Mouse (Mus musculus): ENCODE measurements around the gene Tctex1d4. TPM values are rescaled to one million over a fixed set of nuclear protein-coding genes. Genes with fewer than 3 reads are reported as not detected.
A peak's percentile ranks its signal among the peaks of the same experiment; 100 is the strongest.

Tctex1d4 gene
- total RNA-seq, 2 experiments from 2014 or later, result 0.38 TPM; not detected in 1

GRCm38 (mm10) chr4:117105127-117105526 is 21.5 kb upstream of the Tctex1d4 start:
- Histone ChIP-seq H3K4me3 (no peak overlapping the region), H3K27ac (no peak overlapping the region)
- no peak for TF ChIP-seq CTCF (conservative IDR thresholded peaks at IDR 0.05)
- no peak for DNase-seq (ENCODE audit: low spot score in 2 of 2)

DNA sequence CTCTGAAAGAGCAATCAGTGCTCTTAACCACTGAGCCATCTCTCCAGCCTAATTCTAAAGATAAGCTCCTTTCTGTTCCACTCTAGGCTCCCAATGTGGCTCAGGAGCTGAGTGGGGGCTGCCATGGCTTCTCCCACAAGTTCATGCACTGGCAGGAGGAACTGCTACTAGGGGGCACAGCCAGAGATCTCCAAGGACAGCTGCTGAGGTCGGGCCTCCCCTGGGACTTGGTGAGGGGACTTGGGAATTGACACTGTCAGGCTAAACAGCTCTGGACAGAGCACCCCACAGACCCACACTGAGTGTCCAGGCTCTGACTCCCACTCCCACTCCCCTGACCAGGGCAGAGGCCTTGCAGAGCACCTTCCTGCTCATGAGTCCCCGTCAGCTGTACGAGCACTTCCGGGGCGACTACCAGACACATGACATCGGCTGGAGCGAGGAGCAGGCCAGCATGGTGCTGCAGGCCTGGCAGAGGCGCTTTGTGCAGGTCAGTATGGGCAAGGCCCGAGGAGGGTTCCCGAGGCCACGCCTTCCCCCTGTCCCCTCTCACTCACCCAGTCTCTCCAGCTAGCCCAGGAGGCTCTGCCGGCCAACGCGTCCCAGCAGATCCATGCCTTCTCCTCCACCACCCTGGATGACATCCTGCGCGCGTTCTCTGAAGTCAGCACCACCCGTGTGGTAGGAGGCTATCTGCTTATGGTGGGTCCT is 18.6 kb upstream of the Tctex1d4 start:
- no peak overlapping the region for H3K4me3 ChIP-seq
- no peak overlapping the region for H3K27ac ChIP-seq
- DNase-seq (ENCODE audit: low spot score in 2 of 2), result no peak
- TF ChIP-seq CTCF (conservative IDR thresholded peaks at IDR 0.05), result no peak

DNA sequence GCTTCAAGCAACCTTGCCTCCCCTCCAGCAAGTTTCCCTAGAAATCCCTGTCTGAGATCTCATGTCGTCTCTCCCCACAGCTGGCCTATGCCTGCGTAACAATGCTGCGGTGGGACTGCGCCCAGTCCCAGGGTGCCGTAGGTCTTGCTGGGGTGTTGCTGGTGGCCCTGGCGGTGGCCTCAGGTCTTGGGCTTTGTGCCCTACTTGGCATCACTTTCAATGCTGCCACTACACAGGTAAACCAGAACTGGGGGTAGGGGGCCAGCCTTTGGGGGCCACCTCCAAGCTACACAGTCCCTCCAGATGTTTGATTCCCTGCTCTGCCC is 18.1 kb upstream of the Tctex1d4 start:
- DNase-seq (ENCODE audit: low spot score in 2 of 2), result no peak
- TF ChIP-seq CTCF (conservative IDR thresholded peaks at IDR 0.05), result no peak
- no peak overlapping the region for H3K4me3 ChIP-seq
- no peak overlapping the region for H3K27ac ChIP-seq

GRCm38 (mm10) chr4:117109330-117109729 is 17.3 kb upstream of the Tctex1d4 start:
- Histone ChIP-seq H3K27ac (no peak overlapping the region), H3K4me3 (no peak overlapping the region)
- no peak for DNase-seq (ENCODE audit: low spot score in 2 of 2)
- TF ChIP-seq CTCF (conservative IDR thresholded peaks at IDR 0.05), result no peak

GRCm38 (mm10) chr4:117110249-117110648 is 16.3 kb upstream of the Tctex1d4 start:
- H3K27ac ChIP-seq, result no peak overlapping the region
- no peak for DNase-seq (ENCODE audit: low spot score in 2 of 2)
- no peak for TF ChIP-seq CTCF (conservative IDR thresholded peaks at IDR 0.05)
- no peak overlapping the region for H3K4me3 ChIP-seq

DNA sequence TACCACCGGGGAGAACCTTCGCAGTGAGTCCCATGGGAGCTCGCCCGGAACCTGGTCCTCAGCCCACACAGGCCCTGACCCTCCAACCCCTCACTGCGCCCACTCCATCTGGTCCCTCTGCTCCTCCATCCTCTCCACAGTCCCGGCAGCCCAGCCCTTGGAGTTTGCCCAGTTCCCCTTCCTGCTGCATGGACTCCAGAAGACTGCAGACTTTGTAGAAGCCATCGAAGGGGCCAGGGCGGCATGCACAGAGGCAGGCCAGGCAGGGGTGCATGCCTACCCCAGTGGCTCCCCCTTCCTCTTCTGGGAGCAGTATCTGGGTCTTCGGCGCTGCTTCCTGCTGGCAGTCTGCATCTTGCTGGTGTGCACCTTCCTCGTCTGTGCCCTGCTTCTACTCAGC is 15.6 kb upstream of the Tctex1d4 start:
- no peak for TF ChIP-seq CTCF (conservative IDR thresholded peaks at IDR 0.05)
- no peak overlapping the region for H3K27ac ChIP-seq
- DNase-seq (ENCODE audit: low spot score in 2 of 2), result no peak

DNA sequence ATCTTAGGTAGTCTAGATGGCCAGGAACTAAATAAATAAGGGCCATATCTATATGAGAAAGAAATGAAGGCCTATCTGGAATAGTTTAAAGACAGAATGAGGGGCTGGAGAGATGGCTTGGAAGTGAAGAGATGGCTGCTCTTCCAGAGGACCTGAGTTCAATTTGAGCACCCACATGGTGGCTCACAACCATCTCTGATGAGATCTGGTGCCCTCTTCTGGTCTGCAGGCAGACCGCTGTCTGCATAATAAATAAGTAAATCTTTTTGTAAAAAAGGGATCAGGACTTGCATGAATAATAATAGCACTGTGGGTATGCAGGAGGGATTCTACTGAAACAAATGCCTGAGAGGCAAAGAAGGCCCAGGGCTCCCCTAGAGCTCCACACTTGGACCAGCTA is 13.4 kb upstream of the Tctex1d4 start:
- no peak overlapping the region for H3K27ac ChIP-seq
- TF ChIP-seq CTCF (conservative IDR thresholded peaks at IDR 0.05), result peak; percentile 48
- no peak overlapping the region for H3K4me3 ChIP-seq
- no peak for DNase-seq (ENCODE audit: low spot score in 2 of 2)

More for the DNA sequence above, 15.6 kb upstream of the Tctex1d4 start:
- no peak overlapping the region for H3K4me3 ChIP-seq

DNA sequence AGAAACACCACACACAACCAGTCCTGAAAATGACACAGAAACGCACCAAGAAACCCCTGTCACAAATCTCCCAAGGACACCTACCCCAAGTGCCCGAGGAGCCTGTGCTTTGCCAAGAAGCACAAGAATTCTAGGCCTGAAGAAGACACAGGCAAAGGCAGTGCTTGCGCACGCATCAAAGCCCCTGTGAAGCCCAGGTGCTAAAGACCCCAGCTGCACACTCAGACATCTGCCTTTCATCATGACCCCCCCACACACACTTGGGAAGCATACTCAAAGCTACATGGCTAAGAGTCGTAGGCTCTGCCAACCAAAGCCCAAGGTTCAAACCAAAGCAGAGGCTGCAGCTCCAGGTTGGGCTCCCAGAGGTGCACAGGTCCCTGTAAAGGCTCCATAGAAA is 11.0 kb upstream of the Tctex1d4 start:
- no peak for TF ChIP-seq CTCF (conservative IDR thresholded peaks at IDR 0.05)
- Histone ChIP-seq H3K27ac (no peak overlapping the region), H3K4me3 (no peak overlapping the region)
- DNase-seq (ENCODE audit: low spot score in 2 of 2), result no peak

DNA sequence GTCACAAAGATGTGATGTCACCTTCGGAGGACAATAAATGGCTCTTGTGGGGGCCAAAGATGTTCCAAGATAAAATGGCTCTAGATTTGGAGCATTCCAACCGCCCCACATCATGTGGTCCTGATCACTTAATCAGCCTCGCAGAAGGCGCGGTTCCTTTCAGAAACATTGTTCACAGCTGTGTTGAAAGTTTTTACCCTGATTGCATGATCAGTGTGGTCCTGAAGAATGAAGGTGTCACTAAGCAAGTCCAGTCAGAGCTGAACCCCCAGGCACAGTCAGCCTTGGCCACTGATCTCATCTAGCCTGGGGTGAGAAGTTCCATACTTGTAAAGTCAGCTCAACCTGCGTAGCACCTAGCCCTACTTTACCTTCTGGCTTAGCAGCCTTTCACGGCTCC is 8.7 kb upstream of the Tctex1d4 start:
- H3K27ac ChIP-seq, result no peak overlapping the region
- TF ChIP-seq CTCF (conservative IDR thresholded peaks at IDR 0.05), result no peak
- no peak for DNase-seq (ENCODE audit: low spot score in 2 of 2)
- no peak overlapping the region for H3K4me3 ChIP-seq

- TF ChIP-seq CTCF (conservative IDR thresholded peaks at IDR 0.05), result no peak
- no peak for DNase-seq (ENCODE audit: low spot score in 2 of 2)
- peak overlapping the region; percentile 92 for H3K4me3 ChIP-seq
- peak overlapping the region; percentile 97 for H3K27ac ChIP-seq
Measured at GRCm38 (mm10) chr4:117119636-117120035, 7.0 kb upstream of the Tctex1d4 start.

- no peak for DNase-seq (ENCODE audit: low spot score in 2 of 2)
- TF ChIP-seq CTCF (conservative IDR thresholded peaks at IDR 0.05), result no peak
- Histone ChIP-seq H3K27ac (peak overlapping the region; percentile 97), H3K4me3 (peak overlapping the region; percentile 92)
Measured at GRCm38 (mm10) chr4:117120052-117120444, 6.5 kb upstream of the Tctex1d4 start.

GRCm38 (mm10) chr4:117120445-117121414 is 5.9 kb upstream of the Tctex1d4 start:
- peak; percentile 92 for TF ChIP-seq CTCF (conservative IDR thresholded peaks at IDR 0.05)
- Histone ChIP-seq H3K4me3 (peak overlapping the region; percentile 92), H3K27ac (peak overlapping the region; percentile 97)
- DNase-seq (ENCODE audit: low spot score in 2 of 2), result peak; percentile 93 to 97

- H3K4me3 ChIP-seq, result no peak overlapping the region
- H3K27ac ChIP-seq, result no peak overlapping the region
- TF ChIP-seq CTCF (conservative IDR thresholded peaks at IDR 0.05), result no peak
- no peak for DNase-seq (ENCODE audit: low spot score in 2 of 2)
Measured at GRCm38 (mm10) chr4:117122209-117122608, 4.4 kb upstream of the Tctex1d4 start.
